Mouse (Mus musculus) embryonic facial prominence, embryonic 11.5 days (tissue): ENCODE results near the gene Acad9. TPM values are rescaled to one million over a fixed set of nuclear protein-coding genes. Genes with fewer than 3 reads are reported as not detected.

Experiments
- ATAC-seq: fragments of 200-750 bp; cut with Nextera tagmentation; replicated peaks from 2 replicates; pipeline ENCODE4 v1.8.0; 2017; ENCODE audit warnings: low read depth; ENCODE audit not compliant: insufficient number of reproducible peaks, low FRiP score, low TSS enrichment
- DNase-seq: peaks from one replicate; pipeline ENCODE4 v3.0.0-alpha.2; 2015; ENCODE audit warnings: low spot score
- H3K27ac ChIP-seq: fragments of 300-500 bp; sonication (generic); replicated peaks from 2 replicates; pipeline ENCODE4 v1.5.1; 2014; ENCODE audit warnings: mild to moderate bottlenecking, low read depth, low read length, control low read depth
- H3K27me3 ChIP-seq: fragments of 300-500 bp; sonication (generic); 2 replicates; pipeline ENCODE4 v1.6.1; 2014; ENCODE audit warnings: mild to moderate bottlenecking, low read length, moderate library complexity, mixed read lengths; ENCODE audit not compliant: control insufficient read depth, insufficient read depth
- H3K36me3 ChIP-seq: fragments of 300-500 bp; sonication (generic); replicated peaks from 2 replicates; pipeline ENCODE4 v1.6.1; 2014; ENCODE audit warnings: low read depth, mild to moderate bottlenecking, low read length, moderate library complexity, mixed read lengths; ENCODE audit not compliant: control insufficient read depth, insufficient read depth
- H3K4me1 ChIP-seq: fragments of 300-500 bp; sonication (generic); 2 replicates; pipeline ENCODE4 v1.6.1; 2014; ENCODE audit warnings: low read length, mixed read lengths; ENCODE audit not compliant: control insufficient read depth, insufficient read depth
- H3K4me2 ChIP-seq: fragments of 300-500 bp; sonication (generic); 2 replicates; pipeline ENCODE4 v1.6.1; 2014; ENCODE audit warnings: low read depth, mild to moderate bottlenecking, control low read depth, low read length, moderate library complexity
- H3K4me3 ChIP-seq: fragments of 300-500 bp; sonication (generic); 2 replicates; pipeline ENCODE4 v1.5.1; 2014; ENCODE audit warnings: low read depth, low read length, control low read depth
- H3K9ac ChIP-seq: fragments of 300-500 bp; sonication (generic); replicated peaks from 2 replicates; pipeline ENCODE4 v1.6.1; 2014; ENCODE audit warnings: mild to moderate bottlenecking, control low read depth, low read length
- H3K9me3 ChIP-seq: fragments of 300-500 bp; sonication (generic); replicated peaks from 2 replicates; pipeline ENCODE4 v1.6.1; 2016; ENCODE audit warnings: mild to moderate bottlenecking, low read length, inconsistent platforms, mixed read lengths; ENCODE audit not compliant: control insufficient read depth
- WGBS: fragments of 180-500 bp; shearing (Covaris S2); extraction: QIAGEN DNeasy Blood & Tissue Kit; methylation state at CpG from one replicate; pipeline ENCODE4 v1.1.7; 2014; 5-methylcytosine and 5-hydroxymethylcytosine counted together
- polyA plus RNA-seq: library from polyadenylated mRNA; unstranded; fragments of >200 nt; fragmentation: Nextera tagmentation; extraction: Ambion mirVana; gene quantifications from 2 replicates; pipeline ENCODE4 v1.2.1, GENCODE M21; 2014

Acad9 gene
- polyA plus RNA-seq, 1 experiment from 2014 or later, result 103 TPM

- Histone ChIP-seq H3K4me3 (no peak overlapping the region), H3K4me2 (no peak overlapping the region), H3K27me3 (no peaks in the 10 kb centered on the region), H3K36me3 (peaks cover 6% of the 10 kb centered on the region), H3K9me3 (no peaks in the 10 kb centered on the region), H3K27ac (no peak overlapping the region), H3K4me1 (no peaks in the 10 kb centered on the region), H3K9ac (no peak overlapping the region)
- ATAC-seq, result no peak
- 97% methylated on average over 3 of the region's 3 CpGs for WGBS
- no peak for DNase-seq
These were observed 11.6 kb downstream of the Acad9 start for GRCm38 (mm10) chr3:36077386-36077785.

DNA sequence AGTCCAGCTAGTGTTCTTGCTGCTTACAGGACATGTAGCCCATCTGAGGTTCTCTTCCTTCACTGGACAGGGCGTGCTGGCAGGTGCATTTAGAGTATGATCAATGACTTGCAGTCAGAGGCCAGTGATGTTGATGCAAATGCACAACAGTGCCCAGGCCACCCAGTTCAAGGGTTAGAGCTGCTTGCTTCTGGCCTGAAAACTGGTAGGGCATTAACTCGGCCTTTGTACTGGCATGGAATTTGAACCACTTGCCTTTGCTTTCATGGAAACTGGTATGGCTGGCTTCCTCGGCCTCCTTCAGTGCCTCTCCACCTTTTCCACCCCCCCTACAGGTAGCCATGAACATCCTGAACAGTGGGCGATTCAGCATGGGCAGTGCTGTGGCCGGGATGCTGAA, 14.1 kb downstream of the Acad9 start:
- Histone ChIP-seq H3K27me3 (no peaks in the 10 kb centered on the region), H3K9ac (no peak overlapping the region), H3K36me3 (peaks cover 6% of the 10 kb centered on the region), H3K4me2 (no peak overlapping the region), H3K4me3 (no peak overlapping the region), H3K4me1 (no peaks in the 10 kb centered on the region), H3K9me3 (no peaks in the 10 kb centered on the region), H3K27ac (no peak overlapping the region)
- no peak for ATAC-seq
- WGBS, result 90% methylated on average over 5 of the region's 5 CpGs
- no peak for DNase-seq

GRCm38 (mm10) chr3:36080741-36081140, 15.0 kb downstream of the Acad9 start:
- no peaks in the 10 kb centered on the region for H3K27me3 ChIP-seq
- 95% methylated on average over 5 of the region's 5 CpGs for WGBS
- ATAC-seq, result no peak

GRCm38 (mm10) chr3:36082843-36083242, 17.1 kb downstream of the Acad9 start:
- H3K36me3 ChIP-seq, result peaks cover 6% of the 10 kb centered on the region
- H3K4me2 ChIP-seq, result no peak overlapping the region
- H3K27ac ChIP-seq, result no peak overlapping the region
- DNase-seq (no peak), ATAC-seq (no peak)
- H3K4me3 ChIP-seq, result no peak overlapping the region
- H3K4me1 ChIP-seq, result no peaks in the 10 kb centered on the region
- no peaks in the 10 kb centered on the region for H3K9me3 ChIP-seq
- no peaks in the 10 kb centered on the region for H3K27me3 ChIP-seq
- no peak overlapping the region for H3K9ac ChIP-seq
- WGBS, result 90% methylated on average over 4 of the region's 4 CpGs

More at GRCm38 (mm10) chr3:36080741-36081140, 15.0 kb downstream of the Acad9 start:
- Histone ChIP-seq H3K27ac (no peak overlapping the region), H3K9me3 (no peaks in the 10 kb centered on the region), H3K4me1 (no peaks in the 10 kb centered on the region), H3K4me3 (no peak overlapping the region), H3K36me3 (peaks cover 9% of the 10 kb centered on the region), H3K4me2 (no peak overlapping the region), H3K9ac (no peak overlapping the region)
- no peak for DNase-seq

GRCm38 (mm10) chr3:36083381-36083780, 17.6 kb downstream of the Acad9 start:
- peaks cover 9% of the 10 kb centered on the region for H3K36me3 ChIP-seq
- no peaks in the 10 kb centered on the region for H3K4me1 ChIP-seq
- 92% methylated on average over 7 of the region's 7 CpGs for WGBS
- H3K27me3 ChIP-seq, result no peaks in the 10 kb centered on the region
- H3K9ac ChIP-seq, result no peak overlapping the region
- no peaks in the 10 kb centered on the region for H3K9me3 ChIP-seq
- no peak overlapping the region for H3K27ac ChIP-seq
- no peak overlapping the region for H3K4me2 ChIP-seq
- no peak overlapping the region for H3K4me3 ChIP-seq
- ATAC-seq (no peak), DNase-seq (no peak)

GRCm38 (mm10) chr3:36085394-36085793, 19.6 kb downstream of the Acad9 start:
- DNase-seq, result no peak
- 97% methylated on average over 5 of the region's 5 CpGs for WGBS
- no peak for ATAC-seq

DNA sequence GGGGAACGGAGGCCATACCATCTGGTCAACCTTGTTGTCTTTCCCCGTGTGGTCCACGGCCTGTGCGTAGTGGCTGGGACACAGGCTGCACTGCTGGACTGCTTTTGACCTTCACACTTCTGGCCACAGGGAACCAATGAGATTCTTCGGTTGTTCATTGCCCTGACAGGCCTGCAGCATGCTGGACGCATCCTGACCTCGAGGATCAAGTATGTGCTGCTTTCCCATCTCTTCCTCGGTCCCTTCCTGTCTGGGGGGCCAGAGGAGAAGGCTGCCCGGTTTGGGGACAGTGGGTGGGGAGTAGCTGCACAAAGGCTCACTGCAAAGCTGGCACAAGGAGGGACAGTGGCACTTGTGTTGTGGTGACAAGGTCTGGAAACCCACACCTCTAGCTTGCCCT, 21.8 kb downstream of the Acad9 start:
- no peaks in the 10 kb centered on the region for H3K27me3 ChIP-seq
- H3K4me2 ChIP-seq, result no peak overlapping the region
- no peak for ATAC-seq
- H3K9ac ChIP-seq, result no peak overlapping the region
- no peaks in the 10 kb centered on the region for H3K9me3 ChIP-seq
- no peak for DNase-seq
- 86% methylated on average over 9 of the region's 9 CpGs for WGBS
- H3K27ac ChIP-seq, result no peak overlapping the region
- peaks cover 7% of the 10 kb centered on the region for H3K36me3 ChIP-seq
- no peak overlapping the region for H3K4me3 ChIP-seq
- no peaks in the 10 kb centered on the region for H3K4me1 ChIP-seq

More at GRCm38 (mm10) chr3:36085394-36085793, 19.6 kb downstream of the Acad9 start:
- H3K4me2 ChIP-seq, result no peak overlapping the region
- H3K27ac ChIP-seq, result no peak overlapping the region
- no peaks in the 10 kb centered on the region for H3K9me3 ChIP-seq
- H3K27me3 ChIP-seq, result no peaks in the 10 kb centered on the region
- no peaks in the 10 kb centered on the region for H3K4me1 ChIP-seq
- peaks cover 9% of the 10 kb centered on the region for H3K36me3 ChIP-seq
- no peak overlapping the region for H3K4me3 ChIP-seq
- no peak overlapping the region for H3K9ac ChIP-seq

- Histone ChIP-seq H3K4me2 (no peak overlapping the region), H3K4me3 (no peak overlapping the region), H3K36me3 (no peaks in the 10 kb centered on the region), H3K27ac (no peak overlapping the region), H3K9me3 (no peaks in the 10 kb centered on the region), H3K9ac (no peak overlapping the region), H3K27me3 (no peaks in the 10 kb centered on the region), H3K4me1 (no peaks in the 10 kb centered on the region)
- no peak for DNase-seq
- WGBS, result 81% methylated on average over 2 of the region's 2 CpGs
- ATAC-seq, result no peak
These were observed 29.6 kb downstream of the Acad9 start for GRCm38 (mm10) chr3:36095371-36095770.
